Mouse (Mus musculus): ENCODE measurements around the gene Clec4n.
"Not testable (repeated sequence)": the region's sequence is repeated elsewhere in the genome, so short reads cannot be mapped to it uniquely, and the experiment has no call there.

- not testable (repeated sequence) for TF ChIP-seq POLR2A, CTCF (IDR thresholded peaks at IDR 0.05; ENCODE audit: insufficient read depth, low read depth, low read length)
These were observed 44.8 kb upstream of the Clec4n start for GRCm38 (mm10) chr6:123184862-123185261.

All from olfactory bulb, adult 2 months (tissue).